Mouse (Mus musculus) hindbrain, embryonic 16.5 days (tissue): ENCODE measurements at regions not wholly inside any gene's neighbourhood (a gene's known extent, or its start where the extent isn't known, plus 50 kb on each side); places are given as distances from the start of the nearest gene placed in this dataset.

Experiments
- ATAC-seq: fragments of 200-750 bp; cut with Nextera tagmentation; 2 replicates; pipeline ENCODE4 v1.8.0; 2017; ENCODE audit warnings: moderate TSS enrichment, moderate library complexity
- H3K27ac ChIP-seq: fragments of 300-500 bp; sonication (generic); 2 replicates; pipeline ENCODE4 v1.5.1; 2014; ENCODE audit warnings: low read depth, mild to moderate bottlenecking, control low read depth, low read length, moderate library complexity
- H3K27me3 ChIP-seq: fragments of 300-500 bp; sonication (generic); replicated peaks from 2 replicates; pipeline ENCODE4 v1.6.1; 2014; ENCODE audit warnings: low read length; ENCODE audit not compliant: control insufficient read depth, insufficient read depth
- H3K36me3 ChIP-seq: fragments of 300-500 bp; sonication (generic); 2 replicates; pipeline ENCODE4 v1.6.1; 2014; ENCODE audit warnings: mild to moderate bottlenecking, low read length, moderate library complexity, mixed read lengths; ENCODE audit not compliant: control insufficient read depth, insufficient read depth
- H3K4me1 ChIP-seq: fragments of 300-500 bp; sonication (generic); 2 replicates; pipeline ENCODE4 v1.6.1; 2014; ENCODE audit warnings: low read depth, low read length; ENCODE audit not compliant: control insufficient read depth, insufficient read depth
- H3K4me2 ChIP-seq: fragments of 300-500 bp; sonication (generic); 2 replicates; pipeline ENCODE4 v1.6.1; 2014; ENCODE audit warnings: mild to moderate bottlenecking, low read length, control low read depth, moderate library complexity
- H3K4me3 ChIP-seq: fragments of 300-500 bp; sonication (generic); 2 replicates; pipeline ENCODE4 v1.5.1; 2014; ENCODE audit warnings: mild to moderate bottlenecking, low read length, control low read depth, moderate library complexity
- H3K9ac ChIP-seq: fragments of 300-500 bp; sonication (generic); 2 replicates; pipeline ENCODE4 v1.6.1; 2014; ENCODE audit warnings: low read depth, mild to moderate bottlenecking, control low read depth, low read length, moderate library complexity
- H3K9me3 ChIP-seq: fragments of 300-500 bp; sonication (generic); 2 replicates; pipeline ENCODE4 v1.6.1; 2014; ENCODE audit warnings: mild to moderate bottlenecking, low read length, moderate library complexity; ENCODE audit not compliant: control insufficient read depth
- WGBS: fragments of 180-500 bp; shearing (Covaris S2); extraction: QIAGEN DNeasy Blood & Tissue Kit; methylation state at CpG from one replicate; pipeline ENCODE4 v1.1.7; 2014; 5-methylcytosine and 5-hydroxymethylcytosine counted together

DNA sequence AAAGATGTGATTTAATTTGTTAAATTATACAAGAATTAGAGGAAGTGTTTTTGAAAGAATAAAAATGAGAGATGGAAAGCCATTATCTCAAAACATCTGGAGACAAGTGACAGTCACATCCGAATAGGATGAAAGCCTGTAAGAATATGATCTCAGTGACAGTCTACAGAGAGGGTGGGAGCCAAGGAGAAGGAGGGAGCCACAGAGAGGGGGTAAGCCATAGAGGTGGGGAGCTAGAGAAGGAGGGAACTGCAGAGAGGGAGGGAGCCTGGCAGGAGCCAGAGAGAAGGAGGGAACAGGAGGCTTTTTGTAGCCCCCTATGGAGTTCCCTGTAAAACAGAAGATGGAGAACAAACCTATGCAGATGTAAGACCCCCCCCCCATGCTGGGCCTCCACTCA is 438.4 kb downstream of the Atp23 start:
- H3K4me1 ChIP-seq: no peaks in the 10 kb centered on the region
- H3K9ac ChIP-seq: no peak overlapping the region
- no peak overlapping the region for H3K4me2 ChIP-seq
- 91% methylated on average over 1 of the region's 1 CpGs for WGBS
- no peaks in the 10 kb centered on the region for H3K36me3 ChIP-seq
- peaks cover 4% of the 10 kb centered on the region; the same call in 1 of the 2 replicates for H3K9me3 ChIP-seq
- H3K4me3 ChIP-seq: no peak overlapping the region
- no peak overlapping the region for H3K27ac ChIP-seq
- no peak for ATAC-seq
- H3K27me3 ChIP-seq: no peaks in the 10 kb centered on the region

DNA sequence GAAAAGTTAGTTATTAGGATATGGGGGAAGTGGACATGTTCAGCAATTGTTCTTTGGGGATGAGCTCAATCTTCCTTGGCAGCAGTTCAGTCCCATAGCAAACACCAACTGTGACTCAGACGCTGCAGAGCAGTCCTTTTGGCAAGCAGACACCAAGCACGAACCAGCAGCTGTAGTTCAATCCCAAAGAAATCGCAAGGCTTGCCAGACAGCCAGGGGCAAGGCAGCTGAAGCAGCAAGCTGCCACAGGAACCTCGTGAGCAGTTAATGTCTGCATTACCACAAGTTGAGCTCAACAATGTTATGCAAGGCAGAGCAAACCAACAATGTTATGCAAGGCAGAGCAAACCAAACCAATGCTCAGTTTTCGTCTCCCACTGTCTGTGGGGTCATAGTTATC is 442.6 kb downstream of the Atp23 start:
- H3K4me2 ChIP-seq: no peak overlapping the region
- no peak overlapping the region for H3K9ac ChIP-seq
- H3K36me3 ChIP-seq: no peaks in the 10 kb centered on the region
- H3K4me1 ChIP-seq: no peaks in the 10 kb centered on the region
- no peaks in the 10 kb centered on the region for H3K9me3 ChIP-seq
- H3K27ac ChIP-seq: no peak overlapping the region
- ATAC-seq: no peak
- no peak overlapping the region for H3K4me3 ChIP-seq
- WGBS: 69% methylated on average over 5 of the region's 5 CpGs
- H3K27me3 ChIP-seq: no peaks in the 10 kb centered on the region

DNA sequence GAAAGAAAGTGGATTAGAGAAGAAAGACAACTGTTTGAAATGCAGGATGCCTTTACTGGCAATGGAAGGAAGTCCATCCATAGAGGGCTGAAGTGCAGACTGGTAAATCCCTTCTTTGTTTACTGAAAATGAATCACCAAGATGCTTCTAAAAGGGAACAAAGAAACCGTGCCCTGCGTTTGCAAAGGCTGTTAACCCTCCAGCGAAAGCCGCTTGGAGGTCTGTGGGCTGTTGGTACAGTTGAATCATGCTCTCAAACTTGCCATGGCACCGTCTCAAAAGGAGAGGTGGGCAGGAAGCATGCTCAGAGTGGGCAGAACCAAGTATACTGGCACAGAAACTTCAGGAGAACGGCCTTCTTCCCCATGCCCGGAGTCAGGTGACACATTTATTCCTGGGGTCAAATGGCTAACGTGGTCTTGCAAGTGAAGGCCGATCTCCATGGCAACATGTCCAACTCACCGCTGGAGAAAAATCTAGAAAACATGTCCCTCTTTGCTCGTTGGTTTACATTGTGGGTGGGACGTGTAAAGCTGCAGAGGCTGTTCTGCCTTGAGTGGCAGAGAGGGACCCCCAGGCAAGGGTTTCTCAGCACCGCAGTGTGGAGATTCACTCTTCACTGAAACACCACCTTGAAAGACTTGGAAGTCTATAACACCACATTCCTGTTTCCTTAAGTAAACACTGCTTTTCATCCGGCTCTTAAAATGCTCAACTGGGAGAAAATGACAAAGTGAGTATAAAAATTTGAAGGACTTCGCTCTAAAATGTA is 448.2 kb downstream of the Atp23 start:
- Histone ChIP-seq H3K36me3 (no peaks in the 10 kb centered on the region), H3K9ac (no peak overlapping the region), H3K4me1 (no peaks in the 10 kb centered on the region), H3K4me2 (no peak overlapping the region), H3K27ac (no peak overlapping the region), H3K9me3 (no peaks in the 10 kb centered on the region), H3K4me3 (no peak overlapping the region), H3K27me3 (no peaks in the 10 kb centered on the region)
- WGBS: 58% methylated on average over 15 of the region's 15 CpGs
- peak; percentile 58; the same call in 1 of the 2 replicates for ATAC-seq

DNA sequence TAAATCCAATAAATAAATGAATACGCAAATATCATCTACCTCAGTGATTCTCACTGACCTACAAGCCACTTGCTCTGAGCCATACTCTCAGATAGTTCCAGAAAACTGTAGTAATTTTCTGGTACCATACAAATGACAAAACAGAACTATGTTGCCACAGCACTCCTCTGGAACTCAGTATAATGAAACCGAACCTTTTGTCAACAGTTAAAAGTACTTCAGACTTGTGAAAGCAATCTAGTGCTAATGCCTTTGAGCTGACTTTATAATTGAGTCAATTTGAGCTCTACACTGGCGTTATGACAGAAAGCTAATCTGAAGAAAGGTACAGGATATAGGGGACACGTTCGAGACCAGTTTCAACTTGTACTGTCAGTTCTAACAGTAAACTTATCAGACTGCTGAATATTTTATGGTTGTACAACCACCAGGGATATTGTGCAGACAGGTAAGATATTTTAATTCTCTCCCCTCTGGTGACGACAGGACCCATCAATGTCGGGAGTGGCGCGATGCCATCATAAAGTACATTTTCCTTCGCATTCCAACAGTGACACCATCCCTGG is 449.0 kb downstream of the Atp23 start:
- no peak for ATAC-seq
- Histone ChIP-seq H3K9ac (no peak overlapping the region), H3K4me2 (no peak overlapping the region), H3K4me3 (no peak overlapping the region), H3K36me3 (no peaks in the 10 kb centered on the region), H3K27me3 (no peaks in the 10 kb centered on the region), H3K27ac (no peak overlapping the region), H3K4me1 (no peaks in the 10 kb centered on the region), H3K9me3 (no peaks in the 10 kb centered on the region)
- 84% methylated on average over 10 of the region's 10 CpGs for WGBS

DNA sequence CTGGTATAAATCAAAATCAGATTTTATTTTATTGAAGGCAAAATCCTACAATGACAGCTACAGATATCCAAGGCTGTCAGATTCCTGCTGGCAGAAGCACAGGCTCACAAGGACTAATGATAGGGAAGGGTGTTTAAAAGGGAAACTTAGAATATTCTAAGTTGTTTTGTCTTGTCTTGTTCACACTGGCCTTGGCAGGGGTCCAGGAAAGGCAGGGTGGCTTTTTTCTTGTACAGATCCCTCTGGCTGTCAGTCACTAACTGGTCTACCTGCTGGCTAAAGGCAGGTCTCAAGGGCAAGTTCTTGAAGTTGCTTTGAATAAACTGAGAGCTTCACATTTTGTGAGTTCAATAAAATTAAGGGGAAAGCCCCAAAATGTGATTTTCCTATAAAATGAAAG is 465.3 kb downstream of the Lrig3 start:
- Histone ChIP-seq H3K9ac (no peak overlapping the region), H3K27me3 (no peaks in the 10 kb centered on the region), H3K4me3 (no peak overlapping the region), H3K36me3 (no peaks in the 10 kb centered on the region), H3K4me1 (no peaks in the 10 kb centered on the region), H3K27ac (no peak overlapping the region), H3K9me3 (no peaks in the 10 kb centered on the region), H3K4me2 (no peak overlapping the region)
- ATAC-seq: no peak

DNA sequence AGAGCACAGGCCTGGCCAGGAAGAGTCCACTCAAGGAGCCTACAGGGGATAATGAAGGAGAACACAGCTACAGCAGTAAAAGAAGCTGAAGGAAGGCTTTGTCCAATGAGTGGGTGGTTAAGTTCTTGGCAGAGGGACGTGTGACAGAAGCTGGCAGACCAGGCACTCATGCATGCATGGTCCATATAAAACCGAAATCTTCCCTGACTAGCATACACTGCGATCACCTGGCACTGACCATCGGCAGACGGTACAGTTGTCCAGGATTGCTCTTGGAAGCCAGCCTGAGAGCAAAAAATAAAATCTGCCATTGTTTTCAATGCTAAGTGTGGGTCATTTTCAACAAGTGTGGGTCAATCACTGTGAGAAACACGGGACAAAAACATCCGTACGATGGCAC is 464.4 kb downstream of the Lrig3 start:
- Histone ChIP-seq H3K9ac (no peak overlapping the region), H3K4me2 (no peak overlapping the region), H3K4me1 (no peaks in the 10 kb centered on the region), H3K9me3 (no peaks in the 10 kb centered on the region), H3K27me3 (no peaks in the 10 kb centered on the region), H3K27ac (no peak overlapping the region), H3K36me3 (no peaks in the 10 kb centered on the region), H3K4me3 (no peak overlapping the region)
- 79% methylated on average over 8 of the region's 8 CpGs for WGBS
- no peak for ATAC-seq

DNA sequence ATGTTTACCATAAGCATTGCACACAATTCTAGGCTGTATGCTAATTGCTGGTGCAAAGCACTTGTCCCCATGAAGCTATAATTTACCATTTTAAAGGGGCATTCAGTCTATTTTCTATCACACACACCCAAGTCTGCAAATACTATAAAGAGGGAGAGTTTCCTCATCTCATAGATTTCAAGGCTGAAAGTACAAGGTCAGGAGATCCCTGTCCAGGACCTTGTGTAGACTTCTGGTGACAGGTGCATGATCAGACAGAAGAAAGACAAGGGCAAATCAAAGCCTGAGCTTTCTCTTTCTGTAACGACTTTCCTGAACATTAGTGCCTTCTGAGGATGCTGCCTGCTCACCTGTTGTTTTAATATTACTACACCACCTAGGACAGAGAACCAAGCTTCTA is 463.5 kb downstream of the Lrig3 start:
- Histone ChIP-seq H3K9ac (no peak overlapping the region), H3K9me3 (no peaks in the 10 kb centered on the region), H3K4me2 (no peak overlapping the region), H3K4me1 (no peaks in the 10 kb centered on the region), H3K27ac (no peak overlapping the region), H3K4me3 (no peak overlapping the region), H3K27me3 (no peaks in the 10 kb centered on the region), H3K36me3 (no peaks in the 10 kb centered on the region)
- no peak for ATAC-seq
- 84% methylated on average over 1 of the region's 1 CpGs for WGBS

DNA sequence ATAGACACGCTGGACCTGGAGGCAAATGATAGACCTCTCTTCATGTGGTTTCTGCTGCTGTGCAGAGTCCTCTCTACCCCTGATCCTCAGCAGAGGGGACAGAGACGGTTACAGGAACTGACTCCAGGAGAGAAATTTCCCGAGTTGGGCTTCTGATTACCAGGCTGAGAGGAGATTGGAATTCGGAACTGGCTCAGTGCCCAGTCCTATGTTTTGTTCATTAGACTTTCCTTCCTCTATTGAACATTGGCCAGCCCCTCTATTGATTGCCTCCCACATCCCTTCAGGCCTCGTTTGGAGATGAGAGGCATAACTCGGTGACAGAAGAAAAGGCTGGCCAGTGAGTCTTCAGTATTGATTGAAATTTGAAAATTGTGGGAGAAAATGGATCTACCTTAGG is 456.1 kb downstream of the Lrig3 start:
- WGBS: 54% methylated on average over 6 of the region's 6 CpGs
- Histone ChIP-seq H3K27ac (no peak overlapping the region), H3K4me2 (no peak overlapping the region)

DNA sequence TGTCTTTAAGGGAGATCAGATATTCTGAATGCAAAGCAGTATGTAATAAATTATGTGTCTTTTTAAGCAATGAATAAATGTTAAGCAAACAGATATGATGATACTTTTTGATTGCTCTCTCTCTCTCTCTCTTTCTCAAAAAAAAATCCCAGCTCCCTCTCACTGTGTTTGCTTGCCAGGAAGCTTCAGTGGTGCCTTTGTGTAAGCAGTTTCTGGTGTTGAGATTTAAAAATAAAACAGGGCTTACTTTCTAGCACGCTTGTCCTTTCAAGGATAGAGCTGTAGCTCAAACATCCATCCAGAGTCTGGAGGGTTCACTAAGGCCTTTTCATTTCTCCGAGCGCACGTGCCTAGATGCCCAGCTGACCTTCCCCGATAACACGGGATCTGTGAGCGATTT is 447.8 kb downstream of the Lrig3 start:
- no peaks in the 10 kb centered on the region for H3K27me3 ChIP-seq
- WGBS: 82% methylated on average over 7 of the region's 7 CpGs
- no peaks in the 10 kb centered on the region for H3K4me1 ChIP-seq
- no peaks in the 10 kb centered on the region for H3K36me3 ChIP-seq
- H3K4me2 ChIP-seq: no peak overlapping the region
- no peaks in the 10 kb centered on the region for H3K9me3 ChIP-seq
- no peak for ATAC-seq
- no peak overlapping the region for H3K4me3 ChIP-seq
- no peak overlapping the region for H3K9ac ChIP-seq
- H3K27ac ChIP-seq: no peak overlapping the region

More for the DNA sequence above, 456.1 kb downstream of the Lrig3 start:
- Histone ChIP-seq H3K27me3 (no peaks in the 10 kb centered on the region), H3K9ac (no peak overlapping the region), H3K36me3 (no peaks in the 10 kb centered on the region), H3K4me1 (no peaks in the 10 kb centered on the region), H3K9me3 (no peaks in the 10 kb centered on the region), H3K4me3 (no peak overlapping the region)
- ATAC-seq: no peak
